Mouse (Mus musculus) liver, embryonic 16.5 days (tissue): Measurements from ENCODE around the gene Creb5. TPM values are rescaled to one million over a fixed set of nuclear protein-coding genes. Genes with fewer than 3 reads are reported as not detected.

ENCODE experiments used
- ATAC-seq: fragments of 200-750 bp; cut with Nextera tagmentation; 2 replicates; pipeline ENCODE4 v1.8.0; 2017; ENCODE audit warnings: low read depth, mild to moderate bottlenecking, moderate number of reproducible peaks, moderate library complexity
- H3K27ac ChIP-seq: fragments of 300-500 bp; sonication (generic); 2 replicates; pipeline ENCODE4 v1.5.1; 2014; ENCODE audit warnings: mild to moderate bottlenecking, low read length
- H3K27me3 ChIP-seq: fragments of 300-500 bp; sonication (generic); 2 replicates; pipeline ENCODE4 v1.6.1; 2014; ENCODE audit warnings: low read depth, low read length, mixed read lengths; ENCODE audit not compliant: control insufficient read depth, insufficient read depth
- H3K36me3 ChIP-seq: fragments of 300-500 bp; sonication (generic); 2 replicates; pipeline ENCODE4 v1.6.1; 2014; ENCODE audit warnings: mild to moderate bottlenecking; ENCODE audit not compliant: control insufficient read depth, insufficient read depth
- H3K4me1 ChIP-seq: fragments of 300-500 bp; sonication (generic); 2 replicates; pipeline ENCODE4 v1.6.1; 2014; ENCODE audit warnings: low read depth, low read length, mixed read lengths; ENCODE audit not compliant: control insufficient read depth
- H3K4me2 ChIP-seq: fragments of 300-500 bp; sonication (generic); 2 replicates; pipeline ENCODE4 v1.6.1; 2014; ENCODE audit warnings: low read depth, low read length, mixed read lengths
- H3K4me3 ChIP-seq: fragments of 300-500 bp; sonication (generic); 2 replicates; pipeline ENCODE4 v1.5.1; 2014; ENCODE audit warnings: low read depth, mild to moderate bottlenecking, low read length
- H3K9ac ChIP-seq: fragments of 300-500 bp; sonication (generic); 2 replicates; pipeline ENCODE4 v1.6.1; 2014; ENCODE audit warnings: low read depth, low read length
- H3K9me3 ChIP-seq: fragments of 300-500 bp; sonication (generic); replicated peaks from 2 replicates; pipeline ENCODE4 v1.6.1; 2016; ENCODE audit warnings: low read length; ENCODE audit not compliant: control insufficient read depth
- WGBS: fragments of 180-500 bp; shearing (Covaris S2); extraction: QIAGEN DNeasy Blood & Tissue Kit; methylation state at CpG from one replicate; pipeline ENCODE4 v1.1.7; 2014; ENCODE audit not compliant: insufficient replicate concordance; 5-methylcytosine and 5-hydroxymethylcytosine counted together
- polyA plus RNA-seq: library from polyadenylated mRNA; unstranded; fragments of >200 nt; fragmentation: Nextera tagmentation; extraction: Ambion mirVana; gene quantifications from 2 replicates; pipeline ENCODE4 v1.2.1, GENCODE M21; 2015

Creb5 gene
- polyA plus RNA-seq, 1 experiment from 2014 or later: 0.24 TPM

GRCm38 (mm10) chr6:53499621-53500295 lies 212.7 kb downstream of the Creb5 start:
- Histone ChIP-seq H3K4me3 (no peak overlapping the region), H3K9ac (no peak overlapping the region), H3K9me3 (no peaks in the 10 kb centered on the region), H3K4me2 (no peak overlapping the region), H3K27ac (no peak overlapping the region), H3K36me3 (no peaks in the 10 kb centered on the region), H3K27me3 (no peaks in the 10 kb centered on the region), H3K4me1 (no peaks in the 10 kb centered on the region)
- WGBS: 49% methylated on average over 8 of the region's 8 CpGs
- ATAC-seq: no peak

GRCm38 (mm10) chr6:53501236-53501635 lies 214.2 kb downstream of the Creb5 start:
- no peak overlapping the region for H3K9ac ChIP-seq
- H3K27ac ChIP-seq: no peak overlapping the region
- H3K36me3 ChIP-seq: no peaks in the 10 kb centered on the region
- 80% methylated on average over 1 of the region's 1 CpGs for WGBS
- H3K27me3 ChIP-seq: no peaks in the 10 kb centered on the region
- no peaks in the 10 kb centered on the region for H3K9me3 ChIP-seq
- ATAC-seq: no peak
- no peaks in the 10 kb centered on the region for H3K4me1 ChIP-seq
- no peak overlapping the region for H3K4me2 ChIP-seq
- no peak overlapping the region for H3K4me3 ChIP-seq

DNA sequence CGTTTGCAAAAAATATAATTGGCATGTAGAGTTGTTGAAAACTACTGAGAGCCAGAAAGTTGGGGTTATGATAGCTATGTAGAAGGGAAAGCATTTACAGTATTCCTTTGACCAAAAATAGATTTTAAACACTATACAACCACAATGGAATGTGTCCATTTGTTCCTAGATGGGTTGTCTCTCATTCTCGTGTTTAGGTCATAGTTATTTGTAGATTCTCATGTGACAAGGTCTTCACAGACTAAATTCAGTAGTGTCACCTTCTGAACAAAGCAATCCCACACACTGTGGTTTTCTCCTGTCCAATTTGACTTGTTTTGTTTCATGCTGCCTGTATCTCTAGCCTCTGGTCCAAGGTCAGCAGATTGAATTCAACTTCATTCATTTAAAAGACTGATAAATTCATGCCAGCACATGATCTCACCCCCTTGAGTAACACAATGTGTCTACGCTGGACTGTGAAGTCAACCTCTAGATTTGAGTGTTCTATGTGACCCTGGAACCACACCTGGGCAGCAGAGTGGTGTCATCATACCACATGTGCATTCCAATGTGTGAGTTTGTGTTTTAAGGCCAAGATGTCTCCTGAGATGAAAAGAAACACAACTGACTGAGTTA lies 220.0 kb downstream of the Creb5 start:
- H3K4me2 ChIP-seq: no peak overlapping the region
- H3K9me3 ChIP-seq: no peaks in the 10 kb centered on the region
- ATAC-seq: no peak
- H3K4me1 ChIP-seq: no peaks in the 10 kb centered on the region
- no peak overlapping the region for H3K27ac ChIP-seq
- H3K36me3 ChIP-seq: no peaks in the 10 kb centered on the region
- H3K4me3 ChIP-seq: no peak overlapping the region
- 48% methylated on average over 3 of the region's 3 CpGs for WGBS
- no peaks in the 10 kb centered on the region for H3K27me3 ChIP-seq
- no peak overlapping the region for H3K9ac ChIP-seq

DNA sequence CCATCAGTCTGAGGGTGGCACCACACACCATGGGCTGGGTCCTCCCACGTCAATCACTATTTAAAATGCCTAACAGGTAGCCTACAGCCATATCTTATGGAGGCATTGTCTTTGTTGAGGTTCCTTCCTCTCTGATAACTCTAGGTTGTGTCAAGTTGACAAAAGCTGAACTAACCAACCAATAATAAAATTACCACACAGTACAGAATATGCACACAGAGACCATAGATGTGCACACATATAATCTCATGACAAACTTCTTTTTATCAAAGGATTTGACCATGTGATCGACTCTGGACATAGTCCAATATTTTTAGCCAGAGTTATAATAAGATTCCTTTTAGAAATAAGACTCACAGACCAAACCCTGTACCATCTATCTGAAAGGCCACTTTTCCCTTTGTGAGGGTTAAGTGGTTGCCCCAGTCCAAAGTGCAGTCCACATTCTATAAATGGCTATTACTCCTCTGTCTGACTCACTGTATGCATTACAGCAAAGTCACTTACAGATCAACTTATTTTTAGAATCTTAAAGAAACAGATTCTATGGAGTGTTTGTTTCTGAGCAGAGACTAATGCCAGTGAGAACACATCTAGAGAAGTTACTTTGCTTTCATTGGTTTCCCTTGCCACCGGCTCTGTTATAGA lies 221.9 kb downstream of the Creb5 start:
- no peak overlapping the region for H3K27ac ChIP-seq
- H3K9me3 ChIP-seq: no peaks in the 10 kb centered on the region
- no peak overlapping the region for H3K4me3 ChIP-seq
- H3K4me2 ChIP-seq: no peak overlapping the region
- H3K4me1 ChIP-seq: no peaks in the 10 kb centered on the region
- H3K36me3 ChIP-seq: no peaks in the 10 kb centered on the region
- WGBS: 56% methylated on average over 3 of the region's 3 CpGs
- ATAC-seq: no peak
- H3K9ac ChIP-seq: no peak overlapping the region
- H3K27me3 ChIP-seq: no peaks in the 10 kb centered on the region

GRCm38 (mm10) chr6:53510005-53510404 lies 222.9 kb downstream of the Creb5 start:
- no peak for ATAC-seq
- Histone ChIP-seq H3K4me1 (no peaks in the 10 kb centered on the region), H3K27me3 (no peaks in the 10 kb centered on the region), H3K4me3 (no peak overlapping the region), H3K27ac (no peak overlapping the region), H3K36me3 (no peaks in the 10 kb centered on the region), H3K9me3 (no peaks in the 10 kb centered on the region), H3K9ac (no peak overlapping the region), H3K4me2 (no peak overlapping the region)
- 46% methylated on average over 7 of the region's 7 CpGs for WGBS

GRCm38 (mm10) chr6:53512226-53512625 lies 225.2 kb downstream of the Creb5 start:
- no peak overlapping the region for H3K4me2 ChIP-seq
- 54% methylated on average over 8 of the region's 8 CpGs for WGBS
- no peaks in the 10 kb centered on the region for H3K36me3 ChIP-seq
- H3K27ac ChIP-seq: no peak overlapping the region
- no peaks in the 10 kb centered on the region for H3K4me1 ChIP-seq
- no peaks in the 10 kb centered on the region for H3K9me3 ChIP-seq
- no peak overlapping the region for H3K9ac ChIP-seq
- no peak overlapping the region for H3K4me3 ChIP-seq
- ATAC-seq: no peak
- no peaks in the 10 kb centered on the region for H3K27me3 ChIP-seq

- Histone ChIP-seq H3K4me3 (no peak overlapping the region), H3K36me3 (no peaks in the 10 kb centered on the region), H3K27ac (no peak overlapping the region), H3K4me2 (no peak overlapping the region), H3K4me1 (no peaks in the 10 kb centered on the region), H3K27me3 (no peaks in the 10 kb centered on the region), H3K9me3 (no peaks in the 10 kb centered on the region), H3K9ac (no peak overlapping the region)
- no peak for ATAC-seq
- 71% methylated on average over 2 of the region's 2 CpGs for WGBS
Observed at GRCm38 (mm10) chr6:53513380-53513779, 226.3 kb downstream of the Creb5 start.

- Histone ChIP-seq H3K9me3 (no peaks in the 10 kb centered on the region), H3K9ac (no peak overlapping the region), H3K4me2 (no peak overlapping the region), H3K4me1 (no peaks in the 10 kb centered on the region), H3K4me3 (no peak overlapping the region), H3K36me3 (no peaks in the 10 kb centered on the region), H3K27ac (no peak overlapping the region), H3K27me3 (no peaks in the 10 kb centered on the region)
- ATAC-seq: no peak
- WGBS: 38% methylated on average over 1 of the region's 1 CpGs
Observed at GRCm38 (mm10) chr6:53514862-53515261, 227.8 kb downstream of the Creb5 start.

GRCm38 (mm10) chr6:53515611-53516010 lies 228.5 kb downstream of the Creb5 start:
- no peak overlapping the region for H3K4me2 ChIP-seq
- WGBS: 46% methylated on average over 4 of the region's 4 CpGs
- H3K9ac ChIP-seq: no peak overlapping the region
- H3K36me3 ChIP-seq: no peaks in the 10 kb centered on the region
- no peaks in the 10 kb centered on the region for H3K9me3 ChIP-seq
- H3K4me1 ChIP-seq: no peaks in the 10 kb centered on the region
- H3K27me3 ChIP-seq: no peaks in the 10 kb centered on the region
- H3K27ac ChIP-seq: no peak overlapping the region
- H3K4me3 ChIP-seq: no peak overlapping the region
- no peak for ATAC-seq
